Mouse (Mus musculus) kidney, embryonic 15.5 days (tissue): Measurements from ENCODE around the gene Lmod1. TPM values are rescaled to one million over a fixed set of nuclear protein-coding genes. Genes with fewer than 3 reads are reported as not detected.
A peak's percentile ranks its signal among the peaks of the same experiment; 100 is the strongest.
"Not testable (repeated sequence)": the region's sequence is repeated elsewhere in the genome, so short reads cannot be mapped to it uniquely, and the experiment has no call there.

Source experiments
- ATAC-seq: fragments of 200-750 bp; cut with Nextera tagmentation; replicated peaks from 2 replicates; pipeline ENCODE4 v1.8.0; 2017; ENCODE audit warnings: moderate TSS enrichment; ENCODE audit not compliant: low FRiP score
- H3K27ac ChIP-seq: fragments of 300-500 bp; sonication (generic); 2 replicates; pipeline ENCODE4 v1.5.1; 2015; ENCODE audit warnings: mild to moderate bottlenecking, inconsistent platforms
- H3K27me3 ChIP-seq: fragments of 300-500 bp; sonication (generic); 2 replicates; pipeline ENCODE4 v1.6.1; 2015; ENCODE audit warnings: inconsistent platforms
- H3K36me3 ChIP-seq: fragments of 300-500 bp; sonication (generic); 2 replicates; pipeline ENCODE4 v1.6.1; 2015; ENCODE audit warnings: inconsistent platforms
- H3K4me1 ChIP-seq: fragments of 300-500 bp; sonication (generic); 2 replicates; pipeline ENCODE4 v1.6.1; 2015; ENCODE audit warnings: inconsistent platforms
- H3K4me2 ChIP-seq: fragments of 300-500 bp; sonication (generic); 2 replicates; pipeline ENCODE4 v1.6.1; 2015; ENCODE audit warnings: moderate library complexity, mild to moderate bottlenecking, inconsistent platforms
- H3K4me3 ChIP-seq: fragments of 300-500 bp; sonication (generic); replicated peaks from 2 replicates; pipeline ENCODE4 v1.5.1; 2015; ENCODE audit warnings: mild to moderate bottlenecking, inconsistent platforms
- H3K9ac ChIP-seq: fragments of 300-500 bp; sonication (generic); 2 replicates; pipeline ENCODE4 v1.6.1; 2015; ENCODE audit warnings: mild to moderate bottlenecking, inconsistent platforms
- H3K9me3 ChIP-seq: fragments of 300-500 bp; sonication (generic); replicated peaks from 2 replicates; pipeline ENCODE4 v1.6.1; 2016; ENCODE audit warnings: inconsistent platforms
- WGBS: fragments of 180-500 bp; shearing (Covaris S2); methylation state at CpG from one replicate; pipeline ENCODE4 v1.1.7; 2015; ENCODE audit warnings: mixed read lengths; 5-methylcytosine and 5-hydroxymethylcytosine counted together
- polyA plus RNA-seq: library from polyadenylated mRNA; unstranded; fragments of >200 nt; fragmentation: Nextera tagmentation; extraction: Ambion mirVana; gene quantifications from 2 replicates; pipeline ENCODE4 v1.2.1, GENCODE M21; 2015

Gene Lmod1
- polyA plus RNA-seq, 1 experiment from 2014 or later = 3.4 TPM

- Histone ChIP-seq H3K9me3 (no peaks in the 10 kb centered on the region), H3K4me2 (no peak overlapping the region), H3K9ac (0 out of 2 replicates have a peak overlapping the region, but pooled peaks have one; percentile 17), H3K27me3 (no peaks in the 10 kb centered on the region), H3K36me3 (peaks cover 36% of the 10 kb centered on the region), H3K4me1 (peaks cover 9% of the 10 kb centered on the region), H3K4me3 (no peak overlapping the region), H3K27ac (peak overlapping the region; percentile 37; the same call in 1 of the 2 replicates)
- 59% methylated on average over 15 of the region's 15 CpGs for WGBS
- no peak for ATAC-seq
Observed at GRCm38 (mm10) chr1:135380071-135380991, 55.7 kb downstream of the Lmod1 start.

DNA sequence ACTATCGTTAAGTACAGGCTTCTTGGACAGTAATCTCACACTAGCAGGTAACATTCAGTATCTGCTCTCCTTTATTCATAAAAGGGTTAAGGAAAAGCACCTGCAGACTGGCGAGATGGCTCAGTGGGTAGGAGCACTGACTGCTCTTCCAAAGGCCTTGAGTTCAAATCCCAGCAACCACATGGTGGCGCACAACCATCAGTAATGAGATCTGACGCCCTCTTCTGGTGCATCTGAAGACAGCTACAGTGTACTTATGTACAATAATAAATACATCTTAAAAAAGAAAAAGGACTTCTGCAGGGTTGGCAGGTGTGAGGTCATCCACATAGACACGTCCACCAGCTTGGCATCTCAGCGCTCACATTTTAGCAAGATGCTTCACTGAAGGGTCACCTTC, 57.0 kb downstream of the Lmod1 start:
- H3K4me3 ChIP-seq, H3K9ac ChIP-seq, H3K27ac ChIP-seq, H3K4me1 ChIP-seq, H3K4me2 ChIP-seq, H3K9me3 ChIP-seq, H3K27me3 ChIP-seq, ATAC-seq: not testable (repeated sequence)
- 69% methylated on average over 6 of the region's 6 CpGs for WGBS
- H3K36me3 ChIP-seq = peaks cover 48% of the 10 kb centered on the region

DNA sequence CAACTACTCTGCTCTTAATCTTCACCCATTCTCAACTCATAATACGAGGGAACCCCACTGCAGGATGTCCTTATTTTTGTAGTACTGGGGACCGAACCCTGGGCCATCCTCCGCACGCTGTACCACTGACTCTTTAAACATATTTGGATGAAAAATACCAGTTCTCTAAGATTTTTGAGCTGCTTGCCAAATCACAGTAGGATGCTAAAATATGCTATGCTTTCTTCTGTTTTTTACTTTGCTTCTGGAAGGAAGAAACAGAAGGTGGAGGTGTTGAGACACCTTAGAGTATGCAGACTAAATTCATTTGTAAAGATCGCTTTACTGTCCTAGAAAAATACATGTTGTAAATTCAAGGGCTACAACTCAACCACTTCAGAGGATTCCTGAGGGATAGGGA, 59.6 kb downstream of the Lmod1 start:
- WGBS = 95% methylated on average over 5 of the region's 5 CpGs
- H3K27me3 ChIP-seq = no peaks in the 10 kb centered on the region
- H3K4me3 ChIP-seq = no peak overlapping the region
- H3K27ac ChIP-seq = no peak overlapping the region
- H3K9me3 ChIP-seq = no peaks in the 10 kb centered on the region
- H3K4me2 ChIP-seq = no peak overlapping the region
- no peak overlapping the region for H3K9ac ChIP-seq
- no peak for ATAC-seq
- H3K36me3 ChIP-seq = peaks cover 74% of the 10 kb centered on the region
- peaks cover 6% of the 10 kb centered on the region; the same call in 1 of the 2 replicates for H3K4me1 ChIP-seq

GRCm38 (mm10) chr1:135385161-135385560, 60.6 kb downstream of the Lmod1 start:
- 87% methylated on average over 9 of the region's 9 CpGs for WGBS
- no peak overlapping the region for H3K9ac ChIP-seq
- H3K4me3 ChIP-seq = no peak overlapping the region
- H3K27me3 ChIP-seq = no peaks in the 10 kb centered on the region
- no peak overlapping the region for H3K27ac ChIP-seq
- H3K9me3 ChIP-seq = no peaks in the 10 kb centered on the region
- no peak overlapping the region for H3K4me2 ChIP-seq
- H3K36me3 ChIP-seq = peaks cover 84% of the 10 kb centered on the region
- peaks cover 5% of the 10 kb centered on the region; the same call in 1 of the 2 replicates for H3K4me1 ChIP-seq
- ATAC-seq = no peak

- H3K36me3 ChIP-seq = peaks cover 96% of the 10 kb centered on the region
- no peak overlapping the region for H3K9ac ChIP-seq
- H3K4me1 ChIP-seq = no peaks in the 10 kb centered on the region
- WGBS = 93% methylated on average over 5 of the region's 5 CpGs
- H3K27ac ChIP-seq = no peak overlapping the region
- H3K9me3 ChIP-seq = no peaks in the 10 kb centered on the region
- ATAC-seq = no peak
- no peak overlapping the region for H3K4me2 ChIP-seq
- no peaks in the 10 kb centered on the region for H3K27me3 ChIP-seq
- H3K4me3 ChIP-seq = no peak overlapping the region
Observed at GRCm38 (mm10) chr1:135399466-135399865, 74.9 kb downstream of the Lmod1 start.

DNA sequence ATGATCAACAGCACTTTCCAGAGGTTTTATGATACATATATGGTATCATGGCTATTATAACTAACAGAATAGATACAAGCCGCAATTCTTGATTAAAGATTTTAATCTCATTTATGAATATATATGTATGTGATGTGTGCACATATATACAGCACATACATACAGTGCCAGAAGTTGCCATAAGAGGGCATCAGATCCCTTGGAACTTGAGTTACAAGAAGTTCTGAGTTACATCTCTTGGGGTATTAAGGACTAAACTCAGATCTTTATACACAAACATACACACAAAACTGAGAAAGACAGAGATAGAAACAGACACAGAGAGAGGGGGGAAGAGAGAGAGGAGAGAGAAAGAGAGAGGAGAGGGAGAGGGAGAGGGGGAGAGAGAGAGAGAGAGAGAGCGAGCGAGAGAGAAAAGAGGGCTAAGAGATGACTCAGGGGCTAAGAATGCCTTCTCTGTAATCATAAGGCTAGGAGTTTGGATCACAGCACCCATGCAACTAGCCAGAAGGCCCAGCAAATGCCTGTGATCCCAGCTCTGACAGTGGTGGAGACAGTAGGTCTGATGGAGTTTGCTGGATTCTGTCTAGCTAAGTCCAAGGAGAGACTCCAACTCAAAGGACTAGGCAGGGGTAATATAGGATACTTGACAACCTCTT, 77.0 kb downstream of the Lmod1 start:
- no peaks in the 10 kb centered on the region for H3K9me3 ChIP-seq
- no peak overlapping the region for H3K9ac ChIP-seq
- H3K27me3 ChIP-seq = no peaks in the 10 kb centered on the region
- no peaks in the 10 kb centered on the region for H3K4me1 ChIP-seq
- H3K4me2 ChIP-seq = no peak overlapping the region
- 96% methylated on average over 3 of the region's 3 CpGs for WGBS
- H3K36me3 ChIP-seq = peaks cover 97% of the 10 kb centered on the region
- H3K27ac ChIP-seq = no peak overlapping the region
- no peak for ATAC-seq
- no peak overlapping the region for H3K4me3 ChIP-seq

DNA sequence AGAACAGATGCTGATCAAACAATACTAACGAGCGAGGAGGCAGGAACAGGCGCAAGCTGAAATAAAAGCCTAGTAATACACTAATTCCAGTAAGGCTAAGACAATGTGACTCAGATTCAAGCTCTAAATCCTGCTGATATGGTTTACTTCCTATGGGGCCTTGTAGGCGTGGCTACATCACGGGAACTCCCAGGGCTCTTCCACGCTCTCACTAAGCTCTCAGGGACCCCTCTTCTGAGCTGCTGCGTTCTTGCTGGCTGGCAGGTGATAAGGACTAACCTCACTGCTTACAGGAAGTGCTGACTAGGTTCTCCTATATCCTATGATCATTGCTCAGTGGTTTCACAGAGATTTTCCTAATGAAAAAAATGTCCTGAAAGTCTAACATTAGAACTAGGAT, 80.7 kb downstream of the Lmod1 start:
- Histone ChIP-seq H3K4me1 (no peaks in the 10 kb centered on the region), H3K9ac (no peak overlapping the region), H3K36me3 (peaks cover 97% of the 10 kb centered on the region), H3K27me3 (no peaks in the 10 kb centered on the region), H3K4me3 (no peak overlapping the region), H3K4me2 (no peak overlapping the region), H3K27ac (no peak overlapping the region), H3K9me3 (no peaks in the 10 kb centered on the region)
- no peak for ATAC-seq
- WGBS = 89% methylated on average over 7 of the region's 7 CpGs

GRCm38 (mm10) chr1:135408973-135409372, 84.4 kb downstream of the Lmod1 start:
- Histone ChIP-seq H3K4me1 (no peaks in the 10 kb centered on the region), H3K27me3 (no peaks in the 10 kb centered on the region), H3K4me3 (no peak overlapping the region), H3K36me3 (peaks cover 96% of the 10 kb centered on the region), H3K9me3 (no peaks in the 10 kb centered on the region), H3K9ac (no peak overlapping the region), H3K27ac (no peak overlapping the region), H3K4me2 (no peak overlapping the region)
- 96% methylated on average over 4 of the region's 4 CpGs for WGBS
- no peak for ATAC-seq

- H3K9me3 ChIP-seq = no peaks in the 10 kb centered on the region
- H3K9ac ChIP-seq = no peak overlapping the region
- H3K27me3 ChIP-seq = no peaks in the 10 kb centered on the region
- peaks cover 96% of the 10 kb centered on the region for H3K36me3 ChIP-seq
- 72% methylated on average over 2 of the region's 2 CpGs for WGBS
- H3K27ac ChIP-seq = peak overlapping the region; percentile 71; the same call in 1 of the 2 replicates
- no peak overlapping the region for H3K4me2 ChIP-seq
- no peaks in the 10 kb centered on the region for H3K4me1 ChIP-seq
- H3K4me3 ChIP-seq = no peak overlapping the region
- ATAC-seq = no peak
Observed at GRCm38 (mm10) chr1:135410967-135411366, 86.4 kb downstream of the Lmod1 start.

GRCm38 (mm10) chr1:135412130-135412529, 87.5 kb downstream of the Lmod1 start:
- Histone ChIP-seq H3K36me3 (peaks cover 96% of the 10 kb centered on the region), H3K9ac (no peak overlapping the region), H3K27ac (peak overlapping the region; percentile 71; the same call in 1 of the 2 replicates), H3K27me3 (no peaks in the 10 kb centered on the region), H3K4me3 (no peak overlapping the region), H3K4me2 (no peak overlapping the region), H3K4me1 (no peaks in the 10 kb centered on the region), H3K9me3 (no peaks in the 10 kb centered on the region)
- ATAC-seq = no peak
- WGBS = 86% methylated on average over 4 of the region's 4 CpGs

- no peak for ATAC-seq
- H3K4me2 ChIP-seq = no peak overlapping the region
- no peak overlapping the region for H3K27ac ChIP-seq
- no peaks in the 10 kb centered on the region for H3K27me3 ChIP-seq
- H3K9ac ChIP-seq = no peak overlapping the region
- no peaks in the 10 kb centered on the region for H3K9me3 ChIP-seq
- H3K36me3 ChIP-seq = peaks cover 97% of the 10 kb centered on the region
- H3K4me1 ChIP-seq = no peaks in the 10 kb centered on the region
- no peak overlapping the region for H3K4me3 ChIP-seq
Observed at GRCm38 (mm10) chr1:135413996-135414395, 89.4 kb downstream of the Lmod1 start.
